Mouse (Mus musculus): ENCODE data around the gene Nyap1. TPM values are rescaled to one million over a fixed set of nuclear protein-coding genes. Genes with fewer than 3 reads are reported as not detected.

The Nyap1 gene
- polyA plus RNA-seq, 1 experiment = 5.7 TPM

DNA sequence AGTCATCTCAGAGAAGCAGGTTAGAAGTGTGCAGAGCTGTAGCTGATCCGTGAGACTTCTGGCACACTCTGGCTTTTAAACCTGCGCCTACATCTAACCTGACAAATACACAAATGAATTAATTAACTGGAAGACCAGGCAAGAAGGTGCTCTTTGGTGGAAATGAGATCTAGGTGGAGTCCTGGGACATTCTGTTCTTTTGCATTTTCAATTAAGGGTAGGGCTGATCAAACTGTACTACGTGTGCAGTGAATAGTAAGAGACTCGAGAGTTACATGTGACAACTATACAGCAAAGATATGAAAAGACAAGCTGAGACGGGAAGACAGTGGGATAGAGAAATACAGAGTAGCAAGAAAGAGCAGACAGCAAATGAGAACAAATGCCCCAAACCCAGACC is 28.0 kb downstream of the Nyap1 start:
- no peak for TF ChIP-seq CTCF (IDR thresholded peaks at IDR 0.05; ENCODE audit: borderline replicate concordance, insufficient read depth, low read length)
- TF ChIP-seq POLR2A (IDR thresholded peaks at IDR 0.05; ENCODE audit: low read depth, low read length) = no peak
- H3K27ac ChIP-seq (ENCODE audit: insufficient read depth, low read length) = no peak overlapping the region
- H3K4me1 ChIP-seq (ENCODE audit: control insufficient read depth, insufficient read depth, low read length) = no peaks in the 10 kb centered on the region
- no peak overlapping the region for H3K4me3 ChIP-seq (ENCODE audit: insufficient read depth, low read length)

DNA sequence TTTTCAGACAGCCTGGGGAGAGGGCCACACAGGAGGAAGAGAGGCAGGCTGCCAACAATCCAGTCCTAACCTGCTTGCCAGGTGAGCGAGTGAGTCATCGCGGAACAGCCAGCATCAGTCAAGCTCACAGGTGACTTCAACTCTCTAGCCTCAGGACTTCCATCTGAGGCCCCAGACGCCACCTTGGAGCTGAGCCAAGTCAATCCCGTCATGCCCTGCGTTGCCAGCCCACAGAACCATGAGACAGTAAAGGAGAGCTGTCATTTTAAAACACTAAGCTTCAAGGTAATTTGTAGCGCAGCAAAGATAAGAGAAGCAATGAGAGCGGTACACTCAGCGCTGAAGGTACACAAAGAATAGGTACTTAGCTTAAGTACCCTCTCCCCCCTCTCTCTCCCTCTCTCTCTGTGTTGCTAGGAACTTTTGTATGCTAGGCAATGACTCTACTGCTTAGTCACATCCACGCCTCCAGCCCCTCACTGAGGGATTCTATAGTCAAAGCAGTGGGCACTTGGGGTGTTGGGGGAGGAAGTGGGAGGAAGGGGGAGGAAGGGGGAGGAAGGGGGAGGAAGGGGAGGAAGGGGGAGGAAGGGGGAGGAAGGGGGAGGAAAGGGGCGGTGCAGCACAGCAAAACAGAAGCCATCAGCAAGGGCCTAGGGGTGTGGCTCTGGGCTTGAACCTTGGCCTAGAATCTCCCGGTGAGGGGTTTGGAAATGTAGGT is 34.3 kb downstream of the Nyap1 start:
- Histone ChIP-seq H3K4me3 (ENCODE audit: insufficient read depth, low read length) (no peak overlapping the region), H3K27ac (ENCODE audit: insufficient read depth, low read length) (no peak overlapping the region), H3K4me1 (ENCODE audit: control insufficient read depth, insufficient read depth, low read length) (no peaks in the 10 kb centered on the region)
- no peak for TF ChIP-seq CTCF (IDR thresholded peaks at IDR 0.05; ENCODE audit: borderline replicate concordance, insufficient read depth, low read length)

DNA sequence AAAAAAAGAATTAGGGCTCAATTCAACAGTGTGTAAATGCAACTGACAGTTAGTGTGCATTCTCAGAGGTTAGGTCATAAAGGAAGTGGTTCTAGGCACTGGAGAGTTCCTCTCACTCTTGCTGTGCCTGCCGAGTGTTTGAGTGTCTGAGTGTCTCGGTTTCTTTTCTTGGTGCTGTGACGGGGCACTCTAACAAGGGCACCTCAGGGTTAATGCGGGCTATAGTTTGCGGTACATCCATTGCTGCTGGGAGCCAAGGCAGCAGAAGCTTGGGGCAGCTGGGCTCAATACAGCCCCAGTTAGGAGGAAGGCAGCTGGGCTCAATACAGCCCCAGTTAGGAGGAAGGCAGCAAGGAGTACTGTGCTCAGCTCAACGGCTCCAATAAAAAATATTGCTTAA is 36.2 kb downstream of the Nyap1 start:
- no peak overlapping the region for H3K4me3 ChIP-seq (ENCODE audit: insufficient read depth, low read length)

DNA sequence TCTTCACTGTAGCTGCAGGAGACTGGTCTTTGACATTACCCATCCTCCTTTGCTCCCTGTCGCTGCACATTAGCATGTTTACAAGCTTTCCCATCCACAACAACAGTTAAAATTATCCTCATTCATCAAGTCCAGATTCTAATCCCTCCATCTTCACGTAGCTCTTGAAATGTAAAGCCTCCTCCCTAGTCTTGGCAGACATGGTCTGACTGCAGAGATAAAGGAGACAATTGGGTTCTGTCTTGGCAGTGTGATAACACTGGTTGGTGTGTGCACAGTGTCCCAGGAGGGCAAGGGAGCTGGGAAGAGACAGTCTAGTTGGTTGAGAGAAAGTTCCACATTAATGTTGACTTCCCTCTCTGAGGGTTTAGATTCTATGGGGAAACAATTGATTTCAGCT is 41.6 kb downstream of the Nyap1 start:
- TF ChIP-seq CTCF (IDR thresholded peaks at IDR 0.05; ENCODE audit: borderline replicate concordance, insufficient read depth, low read length) (no peak), POLR2A (IDR thresholded peaks at IDR 0.05; ENCODE audit: low read depth, low read length) (no peak)
- no peak overlapping the region for H3K27ac ChIP-seq (ENCODE audit: insufficient read depth, low read length)
- no peak overlapping the region for H3K4me3 ChIP-seq (ENCODE audit: insufficient read depth, low read length)
- H3K4me1 ChIP-seq (ENCODE audit: control insufficient read depth, insufficient read depth, low read length) = no peaks in the 10 kb centered on the region

More for the DNA sequence above, 36.2 kb downstream of the Nyap1 start:
- TF ChIP-seq POLR2A (IDR thresholded peaks at IDR 0.05; ENCODE audit: low read depth, low read length) (no peak), CTCF (IDR thresholded peaks at IDR 0.05; ENCODE audit: borderline replicate concordance, insufficient read depth, low read length) (no peak)
- Histone ChIP-seq H3K27ac (ENCODE audit: insufficient read depth, low read length) (no peak overlapping the region), H3K4me1 (ENCODE audit: control insufficient read depth, insufficient read depth, low read length) (no peaks in the 10 kb centered on the region)

DNA sequence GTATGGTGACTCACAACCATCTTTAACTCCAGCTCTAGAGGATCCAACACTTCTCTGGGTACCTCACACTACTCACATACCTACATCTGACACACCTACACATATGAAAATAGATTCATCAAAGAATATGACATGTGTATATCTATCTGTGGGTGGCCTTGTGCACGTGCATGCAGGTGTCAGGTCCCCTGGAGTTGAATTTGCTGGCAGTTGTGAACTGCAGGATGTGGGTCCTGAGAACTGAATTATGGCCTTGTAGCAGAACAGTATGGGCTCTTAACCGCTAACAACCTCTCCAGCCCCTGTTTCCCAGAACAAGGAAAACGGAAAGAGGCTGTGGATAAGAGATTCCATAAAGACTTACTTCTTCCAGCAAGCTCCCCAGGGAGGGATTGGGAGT is 42.3 kb downstream of the Nyap1 start:
- Histone ChIP-seq H3K4me1 (ENCODE audit: control insufficient read depth, insufficient read depth, low read length) (no peaks in the 10 kb centered on the region), H3K27ac (ENCODE audit: insufficient read depth, low read length) (no peak overlapping the region)
- TF ChIP-seq CTCF (IDR thresholded peaks at IDR 0.05; ENCODE audit: borderline replicate concordance, insufficient read depth, low read length) (no peak), POLR2A (IDR thresholded peaks at IDR 0.05; ENCODE audit: low read depth, low read length) (no peak)

DNA sequence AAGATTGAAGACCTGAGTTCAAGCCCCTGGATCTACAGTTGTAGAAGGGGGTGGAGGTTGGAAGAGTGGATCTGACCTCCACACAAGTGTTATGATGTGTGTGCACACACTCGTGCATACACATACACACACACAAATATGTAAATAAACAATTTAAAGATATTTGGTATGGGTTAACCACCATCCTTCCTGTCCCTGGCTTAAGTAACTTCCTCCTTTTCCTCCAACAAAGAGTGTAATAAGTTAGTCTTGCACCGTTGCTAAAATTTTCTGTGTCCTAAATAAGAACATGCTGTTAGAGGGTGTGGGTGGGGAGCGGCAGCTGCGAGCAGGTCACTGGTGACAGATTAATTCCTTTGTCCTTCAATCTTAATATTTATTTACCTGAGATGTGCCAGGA is 45.5 kb downstream of the Nyap1 start:
- Histone ChIP-seq H3K27ac (ENCODE audit: insufficient read depth, low read length) (no peak overlapping the region), H3K4me1 (ENCODE audit: control insufficient read depth, insufficient read depth, low read length) (no peaks in the 10 kb centered on the region), H3K4me3 (ENCODE audit: insufficient read depth, low read length) (no peak overlapping the region)
- TF ChIP-seq CTCF (IDR thresholded peaks at IDR 0.05; ENCODE audit: borderline replicate concordance, insufficient read depth, low read length) = no peak
- no peak for TF ChIP-seq POLR2A (IDR thresholded peaks at IDR 0.05; ENCODE audit: low read depth, low read length)

More for the DNA sequence above, 42.3 kb downstream of the Nyap1 start:
- H3K4me3 ChIP-seq (ENCODE audit: insufficient read depth, low read length) = no peak overlapping the region

DNA sequence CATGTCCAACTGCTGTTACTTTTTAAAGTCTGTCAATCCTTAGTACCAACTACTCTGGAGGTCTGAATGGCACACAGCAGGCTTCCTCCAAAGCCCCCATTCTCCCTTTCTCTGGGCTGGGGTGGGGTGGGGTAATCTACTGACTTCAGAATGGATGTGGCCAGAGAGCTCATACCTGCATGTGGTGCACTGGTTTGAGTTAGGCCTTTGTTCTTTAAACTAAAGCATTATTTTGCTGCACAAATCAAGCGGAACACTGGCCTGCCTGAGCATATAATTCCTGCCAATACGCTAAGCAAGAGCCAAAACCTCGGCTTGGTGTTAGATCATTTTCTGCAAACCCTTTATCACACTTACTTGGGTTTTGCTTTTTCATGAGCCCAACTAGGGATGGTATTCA is 46.6 kb downstream of the Nyap1 start:
- TF ChIP-seq CTCF (IDR thresholded peaks at IDR 0.05; ENCODE audit: borderline replicate concordance, insufficient read depth, low read length) (no peak), POLR2A (IDR thresholded peaks at IDR 0.05; ENCODE audit: low read depth, low read length) (no peak)
- no peak overlapping the region for H3K27ac ChIP-seq (ENCODE audit: insufficient read depth, low read length)
- no peaks in the 10 kb centered on the region for H3K4me1 ChIP-seq (ENCODE audit: control insufficient read depth, insufficient read depth, low read length)
- H3K4me3 ChIP-seq (ENCODE audit: insufficient read depth, low read length) = no peak overlapping the region

DNA sequence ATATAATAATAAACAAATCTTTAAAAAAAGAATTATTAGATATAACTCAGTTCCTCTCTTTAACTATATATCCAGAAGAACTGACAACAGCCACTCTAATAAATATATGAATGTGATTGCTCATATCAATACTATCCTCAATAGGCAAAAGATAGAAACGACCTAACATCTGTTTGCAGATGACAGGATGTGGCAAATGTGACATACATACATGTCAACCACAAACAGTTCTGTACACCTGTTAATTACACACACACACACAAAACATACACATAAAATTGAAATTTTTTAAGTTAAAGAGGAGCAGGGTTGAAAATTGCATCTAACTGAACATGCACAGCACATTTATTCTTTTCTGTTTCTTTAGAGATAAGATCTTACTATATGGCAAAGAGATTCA is 49.5 kb downstream of the Nyap1 start:
- TF ChIP-seq CTCF (IDR thresholded peaks at IDR 0.05; ENCODE audit: borderline replicate concordance, insufficient read depth, low read length) (no peak), POLR2A (IDR thresholded peaks at IDR 0.05; ENCODE audit: low read depth, low read length) (no peak)
- no peaks in the 10 kb centered on the region for H3K4me1 ChIP-seq (ENCODE audit: control insufficient read depth, insufficient read depth, low read length)
- H3K27ac ChIP-seq (ENCODE audit: insufficient read depth, low read length) = no peak overlapping the region
- H3K4me3 ChIP-seq (ENCODE audit: insufficient read depth, low read length) = no peak overlapping the region

DNA sequence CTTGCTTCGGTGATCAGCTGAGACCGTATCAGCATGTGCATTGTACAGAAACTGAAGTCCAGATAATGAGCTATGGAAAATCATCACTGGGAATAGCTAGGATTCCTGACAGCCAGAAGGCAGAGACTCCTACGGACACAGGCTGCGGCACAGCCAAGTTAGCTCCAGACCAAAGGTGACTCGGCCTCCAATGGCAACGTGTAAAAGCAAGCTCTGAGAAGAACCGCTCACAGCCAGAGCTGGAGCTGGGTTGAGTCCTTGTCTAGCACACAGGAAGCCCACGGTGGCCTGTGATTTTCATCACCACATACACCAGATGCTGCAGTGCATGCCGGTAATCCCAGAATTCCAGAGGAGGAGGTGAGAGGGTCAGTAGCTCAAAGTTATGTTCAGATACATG is 50.9 kb downstream of the Nyap1 start:
- Histone ChIP-seq H3K4me3 (ENCODE audit: insufficient read depth, low read length) (no peak overlapping the region), H3K4me1 (ENCODE audit: control insufficient read depth, insufficient read depth, low read length) (no peaks in the 10 kb centered on the region), H3K27ac (ENCODE audit: insufficient read depth, low read length) (no peak overlapping the region)
- TF ChIP-seq CTCF (IDR thresholded peaks at IDR 0.05; ENCODE audit: borderline replicate concordance, insufficient read depth, low read length) (no peak), POLR2A (IDR thresholded peaks at IDR 0.05; ENCODE audit: low read depth, low read length) (no peak)

DNA sequence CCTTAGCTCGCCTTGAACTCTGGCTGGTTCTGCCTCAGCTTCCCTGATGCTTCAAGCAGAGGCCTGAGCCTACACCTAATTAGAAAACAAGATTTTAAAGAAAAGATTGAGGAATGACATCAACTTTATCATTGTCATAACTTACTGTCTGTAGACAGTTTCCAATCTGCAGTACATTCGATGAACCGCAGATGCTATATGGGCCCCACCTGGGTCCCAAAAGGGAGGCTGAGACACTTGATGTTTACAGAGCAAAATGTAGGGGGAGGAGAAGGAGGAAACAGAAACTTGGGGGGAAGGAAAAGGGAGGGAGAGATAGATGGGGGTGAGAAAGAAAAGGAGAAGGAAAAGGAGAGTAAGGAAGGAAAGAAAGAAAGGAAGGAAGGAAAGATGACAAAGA is 51.4 kb downstream of the Nyap1 start:
- Histone ChIP-seq H3K4me1 (ENCODE audit: control insufficient read depth, insufficient read depth, low read length) (no peaks in the 10 kb centered on the region), H3K4me3 (ENCODE audit: insufficient read depth, low read length) (no peak overlapping the region), H3K27ac (ENCODE audit: insufficient read depth, low read length) (no peak overlapping the region)
- TF ChIP-seq POLR2A (IDR thresholded peaks at IDR 0.05; ENCODE audit: low read depth, low read length) (no peak), CTCF (IDR thresholded peaks at IDR 0.05; ENCODE audit: borderline replicate concordance, insufficient read depth, low read length) (no peak)
